Mouse (Mus musculus) small intestine, adult 2 months (tissue): Measurements from ENCODE around the gene Gpr182.

Experiments used
- CTCF ChIP-seq: fragments of 200-500 bp; IDR thresholded peaks from 2 replicates; pipeline ENCODE4 v1.5.1; 2012; ENCODE audit warnings: low read depth, mild to moderate bottlenecking, control low read depth, inconsistent platforms, low read length, moderate library complexity, mixed read lengths; ENCODE audit not compliant: insufficient replicate concordance, insufficient read length; ENCODE audit errors: extremely low read depth
- POLR2A ChIP-seq: fragments of 200-500 bp; IDR thresholded peaks from 2 replicates; pipeline ENCODE4 v1.6.1; 2012; ENCODE audit warnings: low read depth, mild to moderate bottlenecking, control low read depth, inconsistent platforms, low read length, moderate library complexity

GRCm38 (mm10) chr10:127739083-127739660 lies 12.4 kb downstream of the Gpr182 start, which contains the start of gene Zbtb39:
- TF ChIP-seq CTCF: peak; percentile 38; the same call in 1 of the 2 replicates
- peak; percentile 12; the same call in 1 of the 2 replicates for TF ChIP-seq POLR2A
